Mouse (Mus musculus): ENCODE measurements around the gene Ackr3. TPM values are rescaled to one million over a fixed set of nuclear protein-coding genes. Genes with fewer than 3 reads are reported as not detected.

The Ackr3 gene
- total RNA-seq, 2 experiments from 2014 or later: not detected

DNA sequence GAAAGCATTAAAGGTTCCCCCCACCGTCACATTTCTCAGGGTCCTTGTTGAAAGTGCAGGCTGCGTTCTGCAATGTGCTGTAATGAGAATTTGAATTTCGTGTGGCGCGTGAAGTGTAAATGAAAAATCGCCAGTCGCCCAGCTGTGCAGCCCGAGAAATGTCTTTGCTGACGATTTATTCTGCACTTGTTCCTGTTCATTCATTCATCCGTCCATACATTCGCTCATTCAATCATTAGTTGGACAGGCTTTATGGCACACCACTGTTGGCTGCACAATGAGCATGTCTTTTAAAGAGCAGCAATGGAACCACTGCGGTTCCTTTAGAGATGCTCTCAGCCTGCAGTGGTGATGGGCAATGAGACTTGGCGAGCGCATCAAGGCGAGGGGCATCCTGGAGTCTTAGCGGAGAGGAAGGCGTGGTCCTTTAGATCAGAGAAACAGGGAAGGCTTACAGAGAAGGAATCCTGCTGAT lies 18.7 kb downstream of the Ackr3 start:
- ATAC-seq (replicated peaks; ENCODE audit: low FRiP score, poor library complexity, severe bottlenecking): no peak

GRCm38 (mm10) chr1:90223006-90223405 lies 19.2 kb downstream of the Ackr3 start:
- no peak for ATAC-seq (replicated peaks; ENCODE audit: low FRiP score, poor library complexity, severe bottlenecking)

GRCm38 (mm10) chr1:90225603-90226254 lies 21.9 kb downstream of the Ackr3 start:
- ATAC-seq (replicated peaks; ENCODE audit: low FRiP score, poor library complexity, severe bottlenecking): no peak

- ATAC-seq (replicated peaks; ENCODE audit: low FRiP score, poor library complexity, severe bottlenecking): no peak
These were observed 24.0 kb downstream of the Ackr3 start for GRCm38 (mm10) chr1:90227684-90228322.

GRCm38 (mm10) chr1:90228323-90228697 lies 24.5 kb downstream of the Ackr3 start:
- no peak for ATAC-seq (replicated peaks; ENCODE audit: low FRiP score, poor library complexity, severe bottlenecking)

DNA sequence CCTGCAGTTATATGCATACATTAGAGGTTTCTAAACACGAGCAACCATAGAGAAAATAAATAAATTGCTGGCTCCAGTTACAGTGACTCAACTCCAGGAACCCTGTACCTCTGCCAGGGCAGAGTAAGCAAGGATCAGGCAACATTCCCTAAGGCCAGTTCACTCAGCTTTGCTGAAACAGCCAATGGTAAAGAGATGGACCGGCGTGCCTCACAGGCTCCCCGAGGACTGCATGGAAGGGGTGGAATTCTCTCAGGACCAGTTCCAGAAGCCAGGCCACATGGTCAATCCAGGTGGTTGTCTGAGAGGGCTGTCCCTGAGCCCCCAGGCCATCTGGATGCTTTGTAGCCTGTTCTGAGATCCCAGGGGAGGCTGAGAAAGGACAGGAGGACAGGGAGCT lies 26.8 kb downstream of the Ackr3 start:
- ATAC-seq (replicated peaks; ENCODE audit: low FRiP score, poor library complexity, severe bottlenecking): no peak

DNA sequence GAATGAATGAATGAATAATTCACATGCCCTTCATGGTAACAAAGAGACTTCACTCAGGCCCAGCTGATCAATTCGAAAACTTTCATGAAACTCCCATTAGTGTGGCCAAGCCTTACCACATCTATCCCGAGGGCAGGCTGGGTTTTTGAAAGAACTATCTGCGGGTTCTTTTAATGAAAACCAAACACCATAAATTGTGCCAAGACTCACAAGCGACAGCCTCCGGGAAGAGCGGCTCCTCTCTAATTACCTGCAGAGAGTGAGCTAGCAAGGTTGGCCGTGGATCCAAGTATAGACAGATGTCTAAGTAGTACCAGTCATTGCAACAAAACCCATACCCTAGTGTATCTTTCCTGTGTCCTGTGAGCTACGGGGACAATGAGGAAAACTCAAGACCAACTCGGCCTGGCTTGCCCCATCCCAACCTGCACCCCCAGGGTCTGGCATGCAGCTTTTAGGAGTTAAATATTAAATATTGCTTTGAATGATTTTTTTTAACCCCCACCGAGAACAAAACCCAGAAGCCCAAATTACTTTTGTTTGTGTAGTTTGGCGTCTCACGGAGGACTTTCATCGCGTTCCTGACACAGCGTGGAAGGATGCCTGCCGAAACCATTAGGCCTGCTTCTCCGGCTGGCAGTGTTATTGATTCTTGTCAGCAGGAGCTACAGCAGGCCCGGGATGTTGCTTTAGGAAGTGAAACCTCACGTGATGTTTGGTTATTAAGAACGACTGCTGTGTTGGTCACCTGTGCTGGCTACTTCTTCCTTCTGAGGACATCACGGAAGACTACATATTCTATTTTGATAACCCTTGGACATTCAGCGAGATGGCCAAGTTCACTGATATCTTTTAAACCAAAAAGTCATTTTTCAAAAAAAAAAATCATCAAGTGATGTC lies 28.1 kb downstream of the Ackr3 start:
- no peak for ATAC-seq (replicated peaks; ENCODE audit: low FRiP score, poor library complexity, severe bottlenecking)

DNA sequence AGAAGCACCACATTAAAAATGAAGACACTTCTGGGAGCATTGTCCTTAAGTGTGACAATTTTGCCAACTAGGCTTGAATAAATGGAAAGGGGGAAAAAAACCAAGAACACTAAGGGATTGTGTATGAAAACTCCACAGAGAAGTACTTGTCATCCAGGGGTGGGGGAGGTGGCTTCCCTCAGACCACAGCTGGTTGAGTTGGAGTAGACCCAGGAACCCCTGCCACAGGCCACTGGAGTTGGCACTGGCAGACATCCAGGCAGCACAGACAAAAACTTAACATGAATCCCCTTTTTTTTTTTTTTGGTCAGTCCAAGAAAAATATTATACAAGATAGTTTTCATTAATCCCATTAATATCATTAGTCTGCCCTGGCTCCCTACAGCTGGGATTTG lies 28.7 kb downstream of the Ackr3 start:
- no peak for ATAC-seq (replicated peaks; ENCODE audit: low FRiP score, poor library complexity, severe bottlenecking)

GRCm38 (mm10) chr1:90234620-90235054 lies 30.9 kb downstream of the Ackr3 start:
- ATAC-seq (replicated peaks; ENCODE audit: low FRiP score, poor library complexity, severe bottlenecking): no peak

DNA sequence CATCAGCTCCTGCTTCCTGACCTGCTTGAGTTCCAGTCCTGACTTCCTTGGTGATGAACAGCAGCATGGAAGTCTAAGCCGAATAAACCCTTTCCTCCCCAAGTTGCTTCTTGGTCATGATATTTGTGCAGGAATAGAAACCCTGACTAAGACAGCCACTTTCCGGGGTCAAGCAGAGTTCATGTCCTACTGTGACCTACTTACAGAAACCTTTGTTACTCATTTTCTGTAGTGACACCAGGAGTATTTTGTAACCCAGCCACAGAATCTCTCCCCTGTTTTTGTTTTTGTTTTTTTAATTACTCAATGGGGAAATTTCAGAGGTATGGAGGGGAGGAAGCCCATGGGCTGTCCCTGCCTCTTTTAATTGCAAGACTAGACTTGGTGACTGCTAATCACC lies 32.9 kb downstream of the Ackr3 start:
- ATAC-seq (replicated peaks; ENCODE audit: low FRiP score, poor library complexity, severe bottlenecking): no peak

DNA sequence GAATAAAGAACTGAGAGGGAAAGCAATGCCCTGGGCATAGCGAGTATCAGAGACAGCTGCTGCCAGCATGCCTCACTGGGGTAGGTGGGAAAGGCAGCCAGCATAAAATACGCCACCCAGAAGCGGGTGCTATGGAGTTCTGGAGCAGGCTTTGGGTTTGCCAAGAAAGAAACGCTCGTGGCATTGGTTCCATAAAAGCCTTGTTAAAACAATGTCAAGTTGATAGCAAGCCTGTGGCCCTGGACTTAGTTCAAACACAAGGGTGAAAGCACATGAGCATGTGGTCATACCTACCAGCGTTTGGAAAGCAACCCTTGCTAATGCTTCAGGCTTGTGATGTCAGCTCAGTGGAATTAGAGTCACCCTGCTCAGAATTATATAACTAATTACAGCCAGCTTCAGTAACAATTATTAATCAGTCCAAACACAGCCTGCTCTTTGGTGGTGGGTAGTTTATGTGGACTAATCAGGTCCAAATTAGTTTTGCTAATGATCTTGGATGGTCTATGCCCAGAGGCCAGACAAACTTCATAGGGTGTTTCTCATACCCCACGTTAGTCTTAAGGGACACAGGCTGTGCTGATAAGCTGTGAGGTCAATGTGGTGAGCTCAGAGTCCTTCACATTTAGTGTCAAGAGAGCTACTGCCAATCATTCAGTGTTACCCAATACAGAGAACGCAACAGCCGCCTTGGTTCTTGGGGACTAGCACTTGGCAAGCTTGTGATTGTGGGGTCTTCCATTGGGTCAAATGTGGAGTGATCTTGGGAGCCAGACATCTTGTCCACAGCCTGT lies 34.5 kb downstream of the Ackr3 start:
- ATAC-seq (replicated peaks; ENCODE audit: low FRiP score, poor library complexity, severe bottlenecking): no peak

DNA sequence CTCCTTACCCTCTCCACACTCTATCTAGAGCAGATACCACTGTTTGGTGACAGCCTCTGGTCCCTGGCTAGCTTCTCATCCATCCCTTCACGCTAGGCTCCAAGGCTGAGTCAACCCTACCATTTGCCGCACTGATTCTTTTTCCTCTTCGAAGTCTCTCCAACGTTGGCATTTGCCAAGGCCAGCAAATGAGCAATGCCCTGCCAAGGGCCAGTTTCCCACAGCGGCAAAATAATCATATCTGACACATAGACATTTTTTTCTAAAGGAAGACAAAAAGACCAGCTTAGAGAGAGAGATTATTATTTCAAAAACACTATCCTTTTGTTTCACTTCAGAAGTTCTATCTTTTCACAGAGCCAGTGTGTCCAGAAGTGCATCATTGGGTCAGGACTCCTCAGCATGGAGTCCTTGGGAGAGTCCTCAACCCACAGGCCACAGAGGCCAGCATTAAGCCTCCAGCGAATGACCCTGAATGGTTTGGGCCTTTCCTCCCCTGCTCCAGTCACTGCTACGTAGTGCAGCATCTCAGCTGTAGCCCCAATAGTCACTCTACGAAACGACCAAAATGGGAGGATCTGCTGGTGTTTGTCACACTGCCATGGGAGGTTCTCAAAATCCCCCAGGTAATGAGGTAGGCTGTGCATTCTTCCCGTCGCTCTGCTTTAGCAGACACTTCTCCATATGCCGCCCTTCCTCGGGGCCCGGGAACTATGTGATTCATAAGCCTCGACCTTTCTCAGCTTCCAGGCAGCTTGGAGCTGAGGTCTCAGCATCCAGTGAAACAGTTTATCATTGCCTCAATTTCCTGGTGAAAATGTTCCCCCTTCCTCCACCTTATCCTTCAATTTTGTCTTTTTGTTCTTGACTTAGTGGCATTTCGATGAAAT lies 35.8 kb downstream of the Ackr3 start:
- no peak for ATAC-seq (replicated peaks; ENCODE audit: low FRiP score, poor library complexity, severe bottlenecking)

- peak; percentile 78 for ATAC-seq (replicated peaks; ENCODE audit: low FRiP score, poor library complexity, severe bottlenecking)
These were observed 36.5 kb downstream of the Ackr3 start for GRCm38 (mm10) chr1:90240287-90240686.

- 0 out of 2 replicates have a peak, but pooled peaks have one; percentile 3 for ATAC-seq (replicated peaks; ENCODE audit: low FRiP score, poor library complexity, severe bottlenecking)
These were observed 38.7 kb downstream of the Ackr3 start for GRCm38 (mm10) chr1:90242444-90242989.

GRCm38 (mm10) chr1:90244537-90244936 lies 40.8 kb downstream of the Ackr3 start:
- no peak for ATAC-seq (replicated peaks; ENCODE audit: low FRiP score, poor library complexity, severe bottlenecking)

DNA sequence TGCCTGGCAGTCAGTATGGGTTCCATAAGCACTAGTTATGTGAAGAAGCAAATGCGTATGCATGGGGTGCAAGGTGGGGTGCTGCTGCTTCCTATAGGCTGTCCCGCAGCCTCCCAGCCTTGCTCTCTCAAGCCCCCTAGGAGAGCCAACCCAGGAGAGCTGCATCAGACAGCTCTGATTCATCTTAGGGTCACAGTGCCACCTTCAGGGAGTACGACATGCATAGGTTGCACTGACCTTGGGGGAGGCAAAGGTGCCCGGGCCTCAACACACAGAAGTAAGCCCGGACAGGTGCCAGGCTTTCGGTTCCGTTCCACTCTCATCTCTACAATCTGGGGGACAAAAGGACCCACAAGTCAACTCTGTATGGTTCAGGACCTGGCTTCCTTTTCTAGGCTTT lies 41.8 kb downstream of the Ackr3 start:
- ATAC-seq (replicated peaks; ENCODE audit: low FRiP score, poor library complexity, severe bottlenecking): no peak

DNA sequence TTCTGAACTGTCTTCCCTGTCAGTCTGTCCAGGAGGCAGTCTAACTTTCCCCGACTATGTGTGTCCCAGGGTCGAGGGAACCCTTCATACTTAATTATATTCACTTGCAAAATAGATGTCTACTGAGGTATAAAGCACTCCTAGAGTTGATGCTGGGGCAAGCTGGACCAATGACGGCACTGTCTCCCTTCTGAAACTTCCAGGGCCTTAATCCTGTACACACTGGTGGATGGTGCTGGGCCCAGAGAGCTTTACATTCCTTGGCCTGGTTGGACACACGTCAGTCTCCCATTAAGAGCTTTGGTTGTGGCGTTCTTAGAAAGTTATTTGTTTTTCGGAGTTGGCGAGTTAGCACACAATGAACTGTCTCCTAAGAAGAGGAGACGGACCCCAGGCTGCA lies 42.3 kb downstream of the Ackr3 start:
- no peak for ATAC-seq (replicated peaks; ENCODE audit: low FRiP score, poor library complexity, severe bottlenecking)

DNA sequence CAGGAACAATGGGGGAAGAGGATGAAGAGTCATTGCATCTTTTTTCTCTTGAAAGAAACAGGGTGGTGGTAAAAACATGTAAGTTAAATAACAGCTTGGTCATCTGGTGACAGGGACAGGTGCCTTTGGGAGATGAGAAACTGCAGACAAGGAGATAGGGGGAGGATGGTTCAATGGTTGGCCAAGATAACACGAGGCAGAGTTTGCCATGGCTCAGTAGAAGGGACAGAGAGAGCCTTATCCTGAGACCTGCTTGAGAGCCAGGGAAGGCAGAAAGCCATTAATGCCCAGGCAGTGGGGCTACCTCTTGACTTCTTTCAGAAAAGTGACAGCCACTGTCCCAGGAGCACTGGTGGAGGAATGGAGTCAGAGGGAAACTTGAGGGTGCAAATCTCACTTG lies 43.0 kb downstream of the Ackr3 start:
- peak; percentile 69 for ATAC-seq (replicated peaks; ENCODE audit: low FRiP score, poor library complexity, severe bottlenecking)

- ATAC-seq (replicated peaks; ENCODE audit: low FRiP score, poor library complexity, severe bottlenecking): peak; percentile 11
These were observed 43.5 kb downstream of the Ackr3 start for GRCm38 (mm10) chr1:90247234-90247633.
